Mouse (Mus musculus) T-cell, adult 2 months (primary cell): ENCODE data around the gene Prkn.

Experiments used
- DNase-seq: peaks from one replicate; pipeline ENCODE4 v3.0.0; 2022; ENCODE audit warnings: low spot score

Gene Prkn

GRCm38 (mm10) chr17:10997291-10997690 is 157.1 kb downstream of the Prkn start:
- no peak for DNase-seq

- no peak for DNase-seq
Measured at GRCm38 (mm10) chr17:11023371-11023770, 183.2 kb downstream of the Prkn start.

GRCm38 (mm10) chr17:11029348-11029747 is 189.2 kb downstream of the Prkn start:
- no peak for DNase-seq

GRCm38 (mm10) chr17:11030936-11031335 is 190.8 kb downstream of the Prkn start:
- DNase-seq, result no peak

GRCm38 (mm10) chr17:11032366-11032765 is 192.2 kb downstream of the Prkn start:
- no peak for DNase-seq

- DNase-seq, result no peak
Measured at GRCm38 (mm10) chr17:11033594-11033993, 193.4 kb downstream of the Prkn start.

GRCm38 (mm10) chr17:11038272-11038671 is 198.1 kb downstream of the Prkn start:
- DNase-seq, result no peak

- DNase-seq, result no peak
Measured at GRCm38 (mm10) chr17:11058986-11059385, 218.8 kb downstream of the Prkn start.

GRCm38 (mm10) chr17:11067076-11067703 is 227.0 kb downstream of the Prkn start:
- no peak for DNase-seq

- no peak for DNase-seq
Measured at GRCm38 (mm10) chr17:11067704-11068475, 227.7 kb downstream of the Prkn start.

GRCm38 (mm10) chr17:11070996-11071395 is 230.8 kb downstream of the Prkn start:
- no peak for DNase-seq

GRCm38 (mm10) chr17:11076319-11076903 is 236.2 kb downstream of the Prkn start:
- no peak for DNase-seq

GRCm38 (mm10) chr17:11086492-11086891 is 246.3 kb downstream of the Prkn start:
- DNase-seq, result no peak

- DNase-seq, result no peak
Measured at GRCm38 (mm10) chr17:11087088-11087487, 246.9 kb downstream of the Prkn start.

GRCm38 (mm10) chr17:11087823-11088222 is 247.6 kb downstream of the Prkn start:
- DNase-seq, result no peak

- DNase-seq, result no peak
Measured at GRCm38 (mm10) chr17:11089361-11089760, 249.2 kb downstream of the Prkn start.

- no peak for DNase-seq
Measured at GRCm38 (mm10) chr17:11092900-11093299, 252.7 kb downstream of the Prkn start.

GRCm38 (mm10) chr17:11093321-11093720 is 253.1 kb downstream of the Prkn start:
- DNase-seq, result no peak

GRCm38 (mm10) chr17:11107007-11107406 is 266.8 kb downstream of the Prkn start:
- no peak for DNase-seq

GRCm38 (mm10) chr17:11107916-11108315 is 267.7 kb downstream of the Prkn start:
- DNase-seq, result no peak

- no peak for DNase-seq
Measured at GRCm38 (mm10) chr17:11117508-11117907, 277.3 kb downstream of the Prkn start.

GRCm38 (mm10) chr17:11124048-11124447 is 283.9 kb downstream of the Prkn start:
- no peak for DNase-seq

GRCm38 (mm10) chr17:11127217-11127616 is 287.0 kb downstream of the Prkn start:
- DNase-seq, result no peak
